Mouse (Mus musculus): Measurements from ENCODE around the gene Ocln. TPM values are rescaled to one million over a fixed set of nuclear protein-coding genes. Genes with fewer than 3 reads are reported as not detected.

The Ocln gene
- 10.9 TPM for polyA plus RNA-seq (2015; fragmentation: Illumina TruSeq; extraction: RNeasy Lipid Tissue Mini Kit (QIAGEN cat#74804); ENCODE audit: low read depth, low replicate concordance)

GRCm38 (mm10) chr13:100552369-100553041, at the start of gene Ocln:
TSS of gene Ocln (minus strand) at chr13:100552718.

GRCm38 (mm10) chr13:100492061-100492787, 60.3 kb downstream of the Ocln start, which contains the start of gene Gtf2h2:
TSS of gene Gtf2h2 (minus strand) at chr13:100492579.

DNA sequence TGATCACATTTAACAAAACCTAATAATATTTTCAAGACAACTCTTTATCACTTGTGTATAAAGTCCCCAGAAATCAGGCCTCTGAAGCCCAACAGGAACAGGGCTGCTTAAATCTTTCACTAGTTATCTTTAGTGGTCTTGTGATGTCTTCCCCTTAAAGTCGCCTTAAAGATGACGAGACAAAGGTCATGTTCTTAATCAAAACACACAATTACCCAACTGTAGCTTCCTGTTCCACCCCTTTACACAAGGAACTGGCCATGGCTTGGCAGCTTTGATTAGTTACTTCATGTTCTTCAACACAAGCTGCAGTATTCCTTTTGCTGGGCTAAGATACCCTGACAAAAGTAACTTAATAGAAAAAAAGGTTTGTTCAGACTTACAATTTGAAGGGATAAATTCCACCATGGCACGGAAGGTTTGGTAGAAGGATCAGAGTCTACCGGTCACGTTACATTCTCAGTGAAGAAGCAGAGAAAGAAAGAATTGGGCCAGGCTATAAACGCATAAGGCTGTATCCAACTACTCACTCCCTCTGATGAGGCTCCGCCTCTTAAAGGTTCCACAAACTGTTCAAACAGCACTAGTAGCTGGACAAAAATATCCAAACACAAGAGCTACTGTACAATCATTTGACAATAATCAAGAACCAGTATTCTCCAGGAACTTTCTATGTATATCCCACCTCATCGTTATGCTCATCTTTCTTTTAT, 99.9 kb downstream of the Ocln start, which contains the start of gene Naip1:
Gene Naip1 (minus strand): TSS at position 455 of the 713 bp plus-strand sequence.

Other genes starting within 250 kb of the Ocln start
- gene Naip6, start 235.0 kb downstream of the Ocln start, polyA plus RNA-seq (2015; fragmentation: Illumina TruSeq; extraction: RNeasy Lipid Tissue Mini Kit (QIAGEN cat#74804); ENCODE audit: low read depth, low replicate concordance) = 0.22 TPM
- not detected for gene Naip1, start 99.8 kb downstream of the Ocln start, polyA plus RNA-seq (2015; fragmentation: Illumina TruSeq; extraction: RNeasy Lipid Tissue Mini Kit (QIAGEN cat#74804); ENCODE audit: low read depth, low replicate concordance)
- 55.1 TPM for gene Gtf2h2, start 60.1 kb downstream of the Ocln start, polyA plus RNA-seq (2015; fragmentation: Illumina TruSeq; extraction: RNeasy Lipid Tissue Mini Kit (QIAGEN cat#74804); ENCODE audit: low read depth, low replicate concordance)
- 1.0 TPM for gene Marveld2, start 64.3 kb upstream of the Ocln start, polyA plus RNA-seq (2015; fragmentation: Illumina TruSeq; extraction: RNeasy Lipid Tissue Mini Kit (QIAGEN cat#74804); ENCODE audit: low read depth, low replicate concordance)
- gene Ak6, start 98.3 kb upstream of the Ocln start, polyA plus RNA-seq (2015; fragmentation: Illumina TruSeq; extraction: RNeasy Lipid Tissue Mini Kit (QIAGEN cat#74804); ENCODE audit: low read depth, low replicate concordance) = 180 TPM
- 14.6 TPM for gene Rad17, start 98.3 kb upstream of the Ocln start, polyA plus RNA-seq (2015; fragmentation: Illumina TruSeq; extraction: RNeasy Lipid Tissue Mini Kit (QIAGEN cat#74804); ENCODE audit: low read depth, low replicate concordance)
- gene Taf9, start 98.9 kb upstream of the Ocln start, polyA plus RNA-seq (2015; fragmentation: Illumina TruSeq; extraction: RNeasy Lipid Tissue Mini Kit (QIAGEN cat#74804); ENCODE audit: low read depth, low replicate concordance) = 28.1 TPM
- gene Ccdc125, start 117.0 kb upstream of the Ocln start, polyA plus RNA-seq (2015; fragmentation: Illumina TruSeq; extraction: RNeasy Lipid Tissue Mini Kit (QIAGEN cat#74804); ENCODE audit: low read depth, low replicate concordance) = not detected
- 31.9 TPM for gene Cdk7, start 178.2 kb upstream of the Ocln start, polyA plus RNA-seq (2015; fragmentation: Illumina TruSeq; extraction: RNeasy Lipid Tissue Mini Kit (QIAGEN cat#74804); ENCODE audit: low read depth, low replicate concordance)
- 119 TPM for gene Mrps36, start 191.9 kb upstream of the Ocln start, polyA plus RNA-seq (2015; fragmentation: Illumina TruSeq; extraction: RNeasy Lipid Tissue Mini Kit (QIAGEN cat#74804); ENCODE audit: low read depth, low replicate concordance)
- 0.51 TPM for gene Cenph, start 223.2 kb upstream of the Ocln start, polyA plus RNA-seq (2015; fragmentation: Illumina TruSeq; extraction: RNeasy Lipid Tissue Mini Kit (QIAGEN cat#74804); ENCODE audit: low read depth, low replicate concordance)
- gene Ccnb1, start 233.9 kb upstream of the Ocln start, polyA plus RNA-seq (2015; fragmentation: Illumina TruSeq; extraction: RNeasy Lipid Tissue Mini Kit (QIAGEN cat#74804); ENCODE audit: low read depth, low replicate concordance) = 0.89 TPM